Mouse (Mus musculus) E14TG2a.4 (cell line): Measurements from ENCODE around the gene Tsen34.

Source experiments
- CTCF ChIP-seq: conservative IDR thresholded peaks from 2 replicates; pipeline ENCODE4 v1.5.1; 2014; ENCODE audit warnings: low read length
- NANOG ChIP-seq: IDR thresholded peaks from 2 replicates; pipeline ENCODE4 v1.6.1; 2014; ENCODE audit warnings: borderline replicate concordance, low read length, mixed read lengths
- POU5F1 ChIP-seq: IDR thresholded peaks from 2 replicates; pipeline ENCODE4 v1.6.1; 2014; ENCODE audit warnings: low read length, borderline replicate concordance

- TF ChIP-seq CTCF = no peak
- no peak for TF ChIP-seq NANOG
- TF ChIP-seq POU5F1 = no peak
Measured at GRCm38 (mm10) chr7:3707568-3708413, 15.1 kb downstream of the Tsen34 start.
